Mouse (Mus musculus) C2C12 (cell line): ENCODE measurements around the gene Hrnr.

Experiments
- CEBPB ChIP-seq: IDR thresholded peaks from one replicate; pipeline ENCODE4 v1.6.1; 2011; ENCODE audit warnings: low read depth, mild to moderate bottlenecking, control low read depth, moderate library complexity
- CTCF ChIP-seq: IDR thresholded peaks from one replicate; pipeline ENCODE4 v1.5.1; 2011; ENCODE audit not compliant: control insufficient read depth, insufficient read depth, insufficient read length
- FOSL1 ChIP-seq: IDR thresholded peaks from one replicate; pipeline ENCODE4 v1.8.0; 2011; ENCODE audit warnings: mild to moderate bottlenecking, low read length; ENCODE audit not compliant: poor library complexity, insufficient read depth, severe bottlenecking
- MAX ChIP-seq: IDR thresholded peaks from one replicate; pipeline ENCODE4 v1.6.1; 2011; ENCODE audit warnings: mild to moderate bottlenecking, control low read depth
- MYOD1 ChIP-seq: IDR thresholded peaks from one replicate; pipeline ENCODE4 v1.6.1; 2011; ENCODE audit warnings: low read depth; ENCODE audit not compliant: control insufficient read depth, insufficient read length
- USF1 ChIP-seq: IDR thresholded peaks from one replicate; pipeline ENCODE4 v1.6.1; 2011; ENCODE audit warnings: low read depth, mild to moderate bottlenecking, control low read depth, moderate library complexity

GRCm38 (mm10) chr3:93340021-93340420 lies 20.5 kb downstream of the Hrnr start:
- TF ChIP-seq CTCF (no peak), MAX (no peak), FOSL1 (no peak), USF1 (no peak), MYOD1 (no peak), CEBPB (no peak)
